Mouse (Mus musculus): ENCODE results near the gene Hoxc9. TPM values are rescaled to one million over a fixed set of nuclear protein-coding genes. Genes with fewer than 3 reads are reported as not detected.

Hoxc9 gene
- polyA plus RNA-seq, 1 experiment: not detected

GRCm38 (mm10) chr15:103015406-103016166 lies 39.3 kb downstream of the Hoxc9 start:
- DNase-seq (ENCODE audit: low read depth): no peak
- TF ChIP-seq CTCF (IDR thresholded peaks at IDR 0.05; ENCODE audit: borderline replicate concordance, extremely low read depth, insufficient read depth, insufficient read length): no peak
- no peak for TF ChIP-seq POLR2A (IDR thresholded peaks at IDR 0.05; ENCODE audit: borderline replicate concordance, extremely low read depth, insufficient read depth, insufficient read length, poor library complexity, severe bottlenecking)

GRCm38 (mm10) chr15:103018636-103019035 lies 42.4 kb downstream of the Hoxc9 start, which contains the start of gene Hoxc4:
Gene Hoxc4, plus strand, starts transcription at chr15:103018934.
- no peak for TF ChIP-seq POLR2A (IDR thresholded peaks at IDR 0.05; ENCODE audit: borderline replicate concordance, extremely low read depth, insufficient read depth, insufficient read length, poor library complexity, severe bottlenecking)
- TF ChIP-seq CTCF (IDR thresholded peaks at IDR 0.05; ENCODE audit: borderline replicate concordance, extremely low read depth, insufficient read depth, insufficient read length): no peak

GRCm38 (mm10) chr15:103020899-103021418 lies 44.7 kb downstream of the Hoxc9 start:
- no peak for DNase-seq (ENCODE audit: low read depth)
- TF ChIP-seq POLR2A (IDR thresholded peaks at IDR 0.05; ENCODE audit: borderline replicate concordance, extremely low read depth, insufficient read depth, insufficient read length, poor library complexity, severe bottlenecking) (no peak), CTCF (IDR thresholded peaks at IDR 0.05; ENCODE audit: borderline replicate concordance, extremely low read depth, insufficient read depth, insufficient read length) (no peak)

More at GRCm38 (mm10) chr15:103018636-103019035, 42.4 kb downstream of the Hoxc9 start, which contains the start of gene Hoxc4:
- DNase-seq (ENCODE audit: low read depth): no peak

GRCm38 (mm10) chr15:103021544-103021943 lies 45.3 kb downstream of the Hoxc9 start:
- DNase-seq (ENCODE audit: low read depth): no peak
- TF ChIP-seq CTCF (IDR thresholded peaks at IDR 0.05; ENCODE audit: borderline replicate concordance, extremely low read depth, insufficient read depth, insufficient read length) (no peak), POLR2A (IDR thresholded peaks at IDR 0.05; ENCODE audit: borderline replicate concordance, extremely low read depth, insufficient read depth, insufficient read length, poor library complexity, severe bottlenecking) (no peak)

- TF ChIP-seq POLR2A (IDR thresholded peaks at IDR 0.05; ENCODE audit: borderline replicate concordance, extremely low read depth, insufficient read depth, insufficient read length, poor library complexity, severe bottlenecking) (no peak), CTCF (IDR thresholded peaks at IDR 0.05; ENCODE audit: borderline replicate concordance, extremely low read depth, insufficient read depth, insufficient read length) (no peak)
- DNase-seq (ENCODE audit: low read depth): no peak
Measured at GRCm38 (mm10) chr15:103024131-103024530, 47.9 kb downstream of the Hoxc9 start.

GRCm38 (mm10) chr15:103027266-103028235 lies 51.3 kb downstream of the Hoxc9 start:
- no peak for TF ChIP-seq CTCF (IDR thresholded peaks at IDR 0.05; ENCODE audit: borderline replicate concordance, extremely low read depth, insufficient read depth, insufficient read length)
- TF ChIP-seq POLR2A (IDR thresholded peaks at IDR 0.05; ENCODE audit: borderline replicate concordance, extremely low read depth, insufficient read depth, insufficient read length, poor library complexity, severe bottlenecking): no peak
- no peak for DNase-seq (ENCODE audit: low read depth)

GRCm38 (mm10) chr15:103028916-103029512 lies 52.8 kb downstream of the Hoxc9 start:
- TF ChIP-seq POLR2A (IDR thresholded peaks at IDR 0.05; ENCODE audit: borderline replicate concordance, extremely low read depth, insufficient read depth, insufficient read length, poor library complexity, severe bottlenecking) (no peak), CTCF (IDR thresholded peaks at IDR 0.05; ENCODE audit: borderline replicate concordance, extremely low read depth, insufficient read depth, insufficient read length) (no peak)
- no peak for DNase-seq (ENCODE audit: low read depth)

GRCm38 (mm10) chr15:103030142-103030541 lies 53.9 kb downstream of the Hoxc9 start:
- TF ChIP-seq POLR2A (IDR thresholded peaks at IDR 0.05; ENCODE audit: borderline replicate concordance, extremely low read depth, insufficient read depth, insufficient read length, poor library complexity, severe bottlenecking): no peak
- TF ChIP-seq CTCF (IDR thresholded peaks at IDR 0.05; ENCODE audit: borderline replicate concordance, extremely low read depth, insufficient read depth, insufficient read length): no peak
- no peak for DNase-seq (ENCODE audit: low read depth)

GRCm38 (mm10) chr15:103032167-103032566 lies 55.9 kb downstream of the Hoxc9 start:
- TF ChIP-seq CTCF (IDR thresholded peaks at IDR 0.05; ENCODE audit: borderline replicate concordance, extremely low read depth, insufficient read depth, insufficient read length) (no peak), POLR2A (IDR thresholded peaks at IDR 0.05; ENCODE audit: borderline replicate concordance, extremely low read depth, insufficient read depth, insufficient read length, poor library complexity, severe bottlenecking) (no peak)
- no peak for DNase-seq (ENCODE audit: low read depth)

GRCm38 (mm10) chr15:103032646-103033575 lies 56.7 kb downstream of the Hoxc9 start:
- no peak for DNase-seq (ENCODE audit: low read depth)
- TF ChIP-seq POLR2A (IDR thresholded peaks at IDR 0.05; ENCODE audit: borderline replicate concordance, extremely low read depth, insufficient read depth, insufficient read length, poor library complexity, severe bottlenecking): no peak

Data from brain, embryonic 14.5 days (tissue).